Mouse (Mus musculus) lung, adult 18-20 months (tissue): ENCODE measurements around the gene Nxnl2.
"Not testable (repeated sequence)": the region's sequence is repeated elsewhere in the genome, so short reads cannot be mapped to it uniquely, and the experiment has no call there.

ENCODE experiments used
- DNase-seq, 2 experiments: peaks; one replicate each; pipeline ENCODE4 v3.0.0; 2022; ENCODE audit warnings: mixed read lengths in 2 of 2

Nxnl2 gene

DNA sequence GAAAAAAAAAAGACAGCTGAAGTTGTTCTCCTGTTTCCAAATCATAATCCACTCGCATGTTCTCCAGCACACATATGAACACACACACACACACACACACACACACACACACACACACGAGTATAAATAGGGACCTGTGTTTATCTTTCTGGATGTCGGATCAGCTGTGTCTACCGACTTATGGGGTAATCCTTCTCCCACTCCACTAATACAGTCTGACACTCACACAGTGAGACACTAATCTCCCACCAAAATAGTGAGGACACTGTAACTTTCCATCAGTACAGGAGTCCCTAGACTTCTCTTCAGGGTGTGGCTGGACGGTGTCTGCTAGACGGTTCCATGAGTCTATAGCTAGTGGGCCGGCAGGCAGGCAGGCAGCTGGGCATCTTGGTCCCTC, 11.4 kb downstream of the Nxnl2 start:
- no peak for DNase-seq

DNA sequence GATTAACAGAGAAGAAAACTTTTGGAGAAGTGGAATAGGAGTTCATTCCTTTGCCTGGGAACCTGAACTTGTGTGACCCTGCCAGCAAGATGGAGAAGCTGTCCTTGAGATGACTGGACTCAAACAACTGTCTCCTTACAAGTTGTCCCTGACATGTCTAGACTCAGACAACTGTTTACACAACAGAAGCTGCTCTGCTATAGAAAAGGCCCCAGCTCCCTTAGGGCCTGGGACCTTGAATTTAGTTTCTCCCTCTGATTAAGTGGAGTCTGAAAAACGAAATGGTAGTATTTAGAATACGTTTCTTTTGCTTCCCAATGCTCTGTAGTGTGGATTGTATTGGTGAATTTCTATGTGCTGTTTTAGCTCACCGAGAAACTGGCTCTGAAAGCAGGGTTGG, 14.1 kb downstream of the Nxnl2 start:
- DNase-seq = no peak

DNA sequence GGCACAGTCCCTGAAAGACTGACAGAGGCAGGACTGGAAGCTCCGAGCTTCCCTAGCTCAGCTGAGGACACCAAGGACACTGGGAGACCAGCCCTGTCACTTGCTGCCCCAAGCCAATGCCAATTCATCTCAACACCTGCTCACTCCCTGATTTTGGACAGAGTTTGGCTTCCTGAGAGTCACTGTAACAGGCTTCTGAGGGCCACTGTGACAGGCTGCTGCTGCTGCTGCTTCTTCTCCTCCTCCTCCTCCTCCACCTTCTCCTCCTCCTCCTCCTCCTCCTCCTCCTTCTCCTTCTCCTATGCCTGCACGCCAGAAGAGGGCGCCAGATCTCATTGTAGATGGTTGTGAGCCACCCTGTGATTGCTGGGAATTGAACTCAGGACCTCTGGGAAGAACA, 19.5 kb downstream of the Nxnl2 start:
- DNase-seq = no peak

DNA sequence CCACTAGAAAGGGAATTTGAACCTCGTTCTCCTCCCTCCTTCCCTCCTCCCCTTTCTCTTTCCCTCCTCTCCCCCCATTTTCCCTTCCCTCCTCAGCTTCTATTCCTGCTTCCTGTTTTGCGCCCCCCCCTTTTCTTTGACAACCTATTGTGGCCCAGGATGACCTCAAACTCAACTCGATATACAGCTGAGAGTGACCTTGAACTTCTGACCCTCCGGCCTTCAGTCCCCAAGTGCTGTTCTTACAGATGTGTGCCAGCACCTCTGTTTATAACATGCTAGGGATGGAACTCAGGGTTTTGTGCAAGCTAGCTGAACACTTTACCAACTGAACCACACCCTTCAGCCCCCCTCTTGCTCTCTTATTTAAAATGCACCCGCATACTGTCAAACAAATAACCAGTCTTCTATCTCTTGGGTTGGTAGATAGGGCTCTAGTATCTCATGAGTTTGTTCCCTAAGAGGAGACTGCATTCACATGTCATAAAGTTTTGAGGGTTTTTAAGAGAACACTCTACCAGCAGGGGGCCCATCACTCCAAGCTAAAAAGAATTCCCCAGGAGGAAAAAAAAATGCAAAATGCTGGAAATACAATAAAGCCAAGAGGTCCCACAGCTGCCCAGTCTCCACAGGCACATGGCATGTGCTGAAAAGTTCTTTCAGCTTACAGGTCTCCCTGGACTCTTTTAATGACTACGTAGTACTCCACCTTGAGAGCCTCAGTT, 20.8 kb downstream of the Nxnl2 start:
- peak in 1 of 2 experiments; percentile 18 for DNase-seq

DNA sequence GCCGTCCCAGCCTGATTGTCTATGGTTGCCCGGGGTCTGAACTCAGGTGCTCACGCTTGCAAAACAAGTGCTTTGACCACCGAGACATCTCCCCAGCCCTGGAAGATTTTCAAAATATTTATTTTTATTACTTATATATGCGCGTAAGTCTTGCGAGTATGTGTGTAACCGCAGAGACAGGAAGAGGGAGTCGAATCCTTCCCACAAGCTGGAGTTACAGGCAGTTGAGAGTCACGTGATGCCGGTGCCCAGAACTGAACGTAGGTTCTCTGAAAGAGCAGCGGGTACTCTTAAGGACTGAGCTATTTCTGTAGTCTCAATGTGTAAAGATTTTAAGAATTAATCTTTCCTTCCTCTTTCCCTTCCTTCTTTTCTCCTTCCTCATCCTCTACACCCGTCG, 23.1 kb downstream of the Nxnl2 start:
- DNase-seq = no peak

DNA sequence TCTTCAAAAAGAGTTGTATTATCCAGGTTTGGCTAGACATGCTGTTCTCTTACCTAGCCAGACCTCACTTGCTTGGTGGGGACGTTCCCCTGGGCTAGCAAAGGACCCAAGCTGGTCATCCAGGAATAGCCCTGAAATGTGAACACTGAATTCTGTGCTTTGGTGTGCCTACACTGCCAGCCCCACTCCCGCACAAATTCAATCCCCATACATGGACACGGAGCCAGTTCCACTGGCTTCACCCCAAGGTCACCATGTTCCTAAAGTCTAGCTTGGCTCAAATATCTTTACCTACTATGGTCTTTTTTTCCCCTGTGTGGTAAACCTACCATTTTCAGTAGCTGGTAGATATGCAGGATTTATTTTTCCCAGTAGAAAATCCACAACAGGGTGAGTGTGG, 26.9 kb downstream of the Nxnl2 start:
- no peak for DNase-seq

DNA sequence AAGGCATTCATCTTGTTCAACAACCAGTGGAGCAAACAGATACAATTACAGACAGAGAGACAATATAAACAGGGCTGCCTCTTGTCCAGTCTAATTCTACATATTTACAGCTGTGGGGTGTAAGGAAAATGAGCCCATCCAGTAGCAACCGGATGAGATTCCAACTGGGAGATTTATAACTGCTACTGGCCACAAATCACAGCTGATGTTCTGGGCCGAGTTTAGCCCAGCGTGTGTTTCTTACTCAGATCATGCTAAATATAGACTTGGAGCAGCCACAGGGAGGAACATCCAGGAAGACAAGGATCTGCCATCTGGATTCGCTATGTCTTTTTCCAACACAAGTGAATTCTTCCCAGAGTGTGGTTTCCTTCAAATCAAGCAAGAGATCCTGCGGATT, 27.4 kb downstream of the Nxnl2 start:
- DNase-seq = peak in 1 of 2 experiments; percentile 15

DNA sequence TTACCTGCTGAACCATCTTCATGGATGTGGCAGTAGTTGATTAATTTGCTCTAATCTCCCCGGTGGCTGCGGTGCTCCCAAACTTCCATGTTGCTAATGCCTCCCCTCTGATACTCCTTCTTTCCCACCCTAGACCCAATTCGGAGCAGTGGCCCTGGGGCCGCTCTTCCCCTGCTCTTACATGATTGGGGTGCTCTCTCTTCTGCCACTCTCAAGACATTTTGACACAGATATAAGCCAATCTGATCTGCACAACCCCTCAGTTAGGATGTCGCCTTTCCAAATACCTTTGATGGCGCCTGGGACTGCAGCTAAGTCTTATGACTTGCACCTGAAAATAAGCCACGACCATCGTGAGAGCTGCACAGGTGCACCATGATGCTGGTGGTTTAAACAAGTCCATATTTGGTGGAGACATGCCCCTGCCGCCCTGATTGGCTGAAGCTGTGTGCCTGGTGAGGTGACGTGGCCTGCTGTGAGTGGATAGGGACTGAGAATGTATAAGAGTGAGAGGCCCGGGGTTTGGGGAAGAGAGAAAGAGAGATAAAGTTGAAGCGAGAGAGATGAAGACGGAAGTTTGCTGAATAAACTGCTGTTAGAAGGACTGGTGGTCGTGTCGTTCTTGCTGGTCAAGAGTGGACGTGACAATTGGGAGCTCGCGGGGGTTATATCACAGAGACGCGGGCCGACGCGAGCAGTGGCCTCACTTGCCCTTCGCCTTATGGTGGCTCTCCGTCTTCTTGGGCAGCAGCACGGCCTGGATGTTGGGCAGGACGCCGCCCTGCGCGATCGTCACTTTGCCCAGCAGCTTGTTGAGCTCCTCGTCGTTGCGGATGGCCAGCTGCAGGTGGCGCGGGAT, 31.4 kb downstream of the Nxnl2 start:
- not testable (repeated sequence) for DNase-seq

DNA sequence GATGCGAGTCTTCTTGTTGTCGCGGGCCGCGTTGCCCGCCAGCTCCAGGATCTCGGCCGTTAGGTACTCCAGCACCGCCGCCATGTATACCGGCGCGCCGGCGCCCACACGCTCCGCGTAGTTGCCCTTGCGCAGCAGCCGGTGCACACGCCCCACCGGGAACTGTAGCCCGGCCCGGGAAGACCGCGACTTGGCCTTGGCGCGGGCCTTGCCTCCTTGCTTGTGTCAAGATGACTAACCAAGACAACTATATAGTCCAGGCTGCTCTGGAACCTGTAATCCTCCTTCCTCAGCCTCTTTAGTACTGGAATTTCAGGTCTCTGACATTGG, 32.0 kb downstream of the Nxnl2 start:
- DNase-seq = peak; percentile 28 to 39

DNA sequence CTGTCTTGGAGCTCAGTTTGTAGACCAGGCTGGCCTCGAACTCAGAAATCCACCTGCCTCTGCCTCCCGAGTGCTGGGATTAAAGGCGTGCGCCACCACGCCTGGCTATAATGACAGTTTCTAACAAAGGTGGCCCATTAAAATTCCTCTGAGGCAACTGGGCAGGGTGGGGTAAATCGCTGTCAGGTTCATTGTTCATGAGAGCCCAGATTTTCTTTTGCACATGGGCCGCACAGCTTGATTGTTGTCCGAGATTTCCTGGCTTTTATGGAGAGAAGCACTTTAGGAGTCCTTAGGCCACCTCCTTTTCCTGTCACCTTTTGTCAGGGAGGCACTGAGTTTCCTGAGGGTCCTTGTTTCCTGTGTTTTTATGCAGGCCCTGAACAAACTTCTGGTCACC, 32.6 kb downstream of the Nxnl2 start:
- no peak for DNase-seq

DNA sequence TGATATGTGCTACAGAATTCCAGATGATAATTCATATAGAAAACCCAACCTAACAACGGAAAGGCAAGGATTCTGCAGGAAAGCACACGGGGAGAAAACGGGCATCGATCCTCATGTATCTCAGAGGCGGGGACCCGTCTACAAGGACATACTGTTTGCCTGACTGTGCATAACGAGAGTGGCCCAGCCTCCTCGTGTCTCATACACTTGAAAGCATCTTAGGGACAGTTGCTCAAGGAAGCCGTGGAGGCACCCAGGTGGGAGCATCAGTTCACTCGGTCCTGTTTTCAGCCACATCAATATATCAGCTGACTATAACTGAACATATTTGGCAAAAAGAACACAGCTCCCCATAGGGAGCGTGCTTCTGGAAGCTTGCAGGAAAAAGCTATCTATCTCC, 33.3 kb downstream of the Nxnl2 start:
- DNase-seq = not testable (repeated sequence)

DNA sequence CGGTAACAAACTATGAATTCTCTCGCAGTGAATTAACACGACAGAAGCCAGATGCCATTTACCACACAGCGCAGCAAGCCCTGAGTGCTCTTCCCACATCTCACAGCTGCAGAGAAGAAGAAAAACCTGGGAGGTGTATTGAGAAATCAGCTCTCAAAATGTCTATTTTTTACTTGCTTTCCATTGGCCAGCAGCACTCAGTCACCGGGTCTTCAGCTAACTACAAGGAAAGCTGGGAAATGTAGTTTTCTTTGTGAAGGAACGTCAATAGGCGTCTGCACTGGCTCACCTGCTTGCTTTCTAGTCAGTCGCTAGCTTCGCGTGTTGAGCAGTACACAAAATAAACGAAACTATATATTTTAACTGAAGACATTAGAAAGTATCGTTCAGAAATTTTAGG, 37.1 kb downstream of the Nxnl2 start:
- no peak for DNase-seq

DNA sequence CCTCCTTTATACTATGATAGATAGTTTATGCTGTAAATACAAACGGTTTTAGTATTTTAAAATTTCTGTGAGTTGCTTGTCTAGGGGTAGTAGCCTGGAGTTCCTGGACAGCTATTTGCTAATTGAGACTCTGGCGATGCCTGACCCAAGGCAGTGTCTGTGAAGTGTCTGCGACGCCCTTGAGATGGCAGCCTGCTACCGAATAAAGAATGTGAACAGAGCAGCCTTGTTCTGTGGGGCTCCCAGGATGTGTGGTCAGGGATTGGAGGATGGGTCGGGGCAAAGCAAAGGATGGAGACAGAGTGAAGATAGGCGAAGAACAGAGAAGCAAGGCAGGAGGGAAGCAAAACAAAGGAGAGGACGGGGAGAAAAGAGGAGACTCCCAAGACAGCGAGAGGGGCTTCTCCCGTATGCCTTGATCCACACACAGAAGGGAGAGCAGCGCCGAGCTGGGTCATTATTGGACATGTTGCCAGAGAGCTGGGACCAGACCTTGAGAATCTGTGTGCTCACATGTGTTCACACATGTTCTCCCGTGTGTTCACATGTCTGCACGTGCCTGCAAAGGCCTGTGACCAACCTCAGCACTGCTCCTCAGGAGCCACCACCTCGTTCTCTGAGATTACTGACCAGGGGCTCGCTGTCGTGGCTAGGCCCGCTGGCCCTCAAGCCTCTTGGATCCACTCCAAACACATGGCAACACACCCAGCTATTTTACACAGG, 37.7 kb downstream of the Nxnl2 start:
- no peak for DNase-seq

DNA sequence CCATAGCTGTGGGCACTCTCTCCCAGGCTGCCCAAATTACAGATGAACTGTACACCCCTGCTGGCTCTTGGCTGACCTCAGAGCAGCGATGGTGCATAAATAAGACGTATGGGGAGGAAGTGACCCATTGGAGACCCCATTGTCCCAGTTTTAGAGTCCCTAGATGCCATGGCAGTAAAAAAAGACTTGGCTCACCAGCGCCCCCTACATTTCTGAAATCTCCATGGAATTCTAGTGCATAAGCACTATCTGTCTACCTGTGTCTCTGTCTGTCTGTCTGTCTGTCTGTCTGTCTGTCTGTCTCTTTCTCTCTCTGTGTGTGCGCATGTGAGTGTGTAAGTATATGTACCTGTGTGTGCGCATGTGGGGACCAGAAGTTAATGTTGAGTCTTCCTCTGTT, 39.8 kb downstream of the Nxnl2 start:
- no peak for DNase-seq

DNA sequence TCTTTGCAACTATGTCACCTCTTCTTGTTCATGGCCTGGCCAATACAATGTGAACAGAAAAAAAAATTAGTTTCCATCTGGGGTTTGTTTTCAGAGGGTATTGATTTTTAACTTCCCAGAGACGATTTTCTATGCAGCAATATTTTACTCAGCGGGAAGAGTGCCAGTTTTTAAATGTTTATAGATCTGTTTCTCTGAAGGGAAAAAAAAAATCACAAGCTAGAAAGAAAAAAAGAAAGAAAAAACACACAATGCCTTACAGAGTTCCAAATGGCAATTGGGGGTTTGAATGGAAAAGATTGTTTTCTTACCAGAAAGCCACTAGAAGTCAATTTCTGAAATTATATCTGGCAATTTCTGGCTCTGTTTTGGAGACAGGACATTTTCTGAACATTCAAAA, 43.9 kb downstream of the Nxnl2 start:
- no peak for DNase-seq

DNA sequence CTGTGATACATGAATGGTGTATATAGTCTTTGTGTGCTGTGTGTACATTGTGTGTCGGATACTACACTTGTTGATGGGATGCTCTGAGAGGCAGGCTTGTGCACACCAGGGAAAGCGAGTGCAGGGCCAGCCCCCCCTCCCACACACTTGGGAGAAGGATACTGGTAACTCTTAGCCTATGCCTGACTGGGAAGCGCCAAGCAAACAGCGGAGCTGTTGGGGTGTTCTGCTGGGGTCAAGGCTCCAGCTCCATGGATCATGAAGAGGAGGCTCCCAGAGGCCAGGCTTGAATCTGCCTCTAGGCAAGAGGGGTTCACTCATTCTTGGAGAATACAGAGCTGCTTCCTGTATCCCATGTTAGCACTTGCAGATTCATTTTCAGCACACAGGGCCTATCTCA, 50.1 kb downstream of the Nxnl2 start:
- no peak for DNase-seq

DNA sequence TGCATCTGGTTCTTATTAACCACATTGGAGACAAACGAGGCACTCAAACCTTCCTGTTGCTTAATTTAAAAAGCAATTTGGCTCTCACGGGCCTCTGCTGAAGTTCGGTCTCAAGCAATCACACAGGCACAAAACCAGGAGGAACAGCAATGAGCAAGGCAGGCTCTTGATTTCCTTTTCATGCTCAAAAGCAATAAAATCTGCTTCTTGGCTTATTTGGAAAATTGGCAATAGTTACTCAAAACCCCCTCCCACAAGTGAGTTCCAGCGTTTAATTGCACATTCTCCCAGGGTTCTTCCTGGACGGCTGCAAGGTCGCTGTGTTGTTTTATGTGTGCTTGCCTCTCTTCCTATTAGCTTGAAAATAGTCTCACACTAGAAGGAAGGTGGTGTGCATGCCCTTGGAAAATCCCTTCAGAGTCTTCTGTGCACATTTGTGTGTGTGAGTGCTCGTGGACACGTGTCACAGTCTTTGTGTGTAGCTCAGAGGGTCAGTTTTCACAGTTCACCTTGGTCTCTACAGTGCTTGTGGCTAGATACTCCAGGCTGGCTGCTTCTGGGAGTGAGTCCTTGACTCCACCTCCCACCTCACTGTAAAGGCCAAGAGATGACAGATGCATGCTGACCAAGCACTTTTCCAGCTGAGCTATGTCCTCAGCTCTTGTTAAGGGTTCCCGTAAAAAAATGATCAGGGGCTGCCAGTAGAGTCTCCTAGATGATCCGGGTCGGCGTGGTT, 50.8 kb downstream of the Nxnl2 start:
- DNase-seq = no peak
